Mouse (Mus musculus) stomach, postnatal 0 days (tissue): Measurements from ENCODE around the gene Scube1. TPM values are rescaled to one million over a fixed set of nuclear protein-coding genes. Genes with fewer than 3 reads are reported as not detected.

Experiments used
- ATAC-seq: fragments of 200-750 bp; cut with Nextera tagmentation; 2 replicates; pipeline ENCODE4 v1.8.0; 2017; ENCODE audit not compliant: low FRiP score, low TSS enrichment
- DNase-seq: peaks from one replicate; pipeline ENCODE4 v3.0.0-alpha.2; 2016; ENCODE audit warnings: low spot score
- H3K27ac ChIP-seq: fragments of 300-500 bp; sonication (generic); replicated peaks from 2 replicates; pipeline ENCODE4 v1.5.1; 2014; ENCODE audit warnings: mild to moderate bottlenecking, control low read depth
- H3K27me3 ChIP-seq: fragments of 300-500 bp; sonication (generic); 2 replicates; pipeline ENCODE4 v1.6.1; 2014; ENCODE audit warnings: low read length; ENCODE audit not compliant: control insufficient read depth, insufficient read depth
- H3K36me3 ChIP-seq: fragments of 300-500 bp; sonication (generic); 2 replicates; pipeline ENCODE4 v1.6.1; 2014; ENCODE audit warnings: low read length, mixed read lengths; ENCODE audit not compliant: control insufficient read depth, insufficient read depth
- H3K4me1 ChIP-seq: fragments of 300-500 bp; sonication (generic); replicated peaks from 2 replicates; pipeline ENCODE4 v1.6.1; 2014; ENCODE audit warnings: antibody characterized with exemption; ENCODE audit not compliant: control insufficient read depth, insufficient read depth
- H3K4me2 ChIP-seq: fragments of 300-500 bp; sonication (generic); replicated peaks from 2 replicates; pipeline ENCODE4 v1.6.1; 2014; ENCODE audit warnings: low read depth, mild to moderate bottlenecking, control low read depth, moderate library complexity
- H3K4me3 ChIP-seq: fragments of 300-500 bp; sonication (generic); 2 replicates; pipeline ENCODE4 v1.5.1; 2014; ENCODE audit warnings: low read depth, low read length, control low read depth
- H3K9ac ChIP-seq: fragments of 300-500 bp; sonication (generic); 2 replicates; pipeline ENCODE4 v1.6.1; 2014; ENCODE audit warnings: mild to moderate bottlenecking, low read length, control low read depth, mixed read lengths
- H3K9me3 ChIP-seq: fragments of 300-500 bp; sonication (generic); 2 replicates; pipeline ENCODE4 v1.6.1; 2016; ENCODE audit warnings: low read length; ENCODE audit not compliant: control insufficient read depth
- CTCF ChIP-seq: IDR thresholded peaks from 2 replicates; pipeline ENCODE4 v1.5.1; 2016; ENCODE audit warnings: antibody characterized with exemption, low read depth, mild to moderate bottlenecking, moderate library complexity
- EP300 ChIP-seq: optimal IDR thresholded peaks from 2 replicates; pipeline ENCODE3; 2016; ENCODE audit warnings: antibody characterized with exemption
- WGBS: fragments of 180-500 bp; shearing (Covaris S2); extraction: QIAGEN DNeasy Blood & Tissue Kit; methylation state at CpG from one replicate; pipeline ENCODE4 v1.1.7; 2014; 5-methylcytosine and 5-hydroxymethylcytosine counted together
- polyA plus RNA-seq: library from polyadenylated mRNA; unstranded; fragments of >200 nt; fragmentation: Nextera tagmentation; extraction: Ambion mirVana; gene quantifications from 2 replicates; pipeline ENCODE4 v1.2.1, GENCODE M21; 2015

Scube1 gene
- polyA plus RNA-seq, 1 experiment from 2014 or later, result 5.0 TPM

GRCm38 (mm10) chr15:83566006-83566405, 158.8 kb downstream of the Scube1 start:
- Histone ChIP-seq H3K4me3 (no peak overlapping the region), H3K9me3 (no peaks in the 10 kb centered on the region), H3K27ac (0 out of 2 replicates have a peak overlapping the region, but pooled peaks have one; percentile 4), H3K9ac (no peak overlapping the region), H3K4me1 (peaks cover 3% of the 10 kb centered on the region; the same call in 1 of the 2 replicates), H3K4me2 (0 out of 2 replicates have a peak overlapping the region, but pooled peaks have one; percentile 3), H3K27me3 (no peaks in the 10 kb centered on the region), H3K36me3 (no peaks in the 10 kb centered on the region)
- no peak for ATAC-seq
- DNase-seq, result no peak
- no peak for TF ChIP-seq EP300
- TF ChIP-seq CTCF, result no peak
- 67% methylated on average over 5 of the region's 5 CpGs for WGBS

- 57% methylated on average over 3 of the region's 3 CpGs for WGBS
- no peak overlapping the region for H3K9ac ChIP-seq
- no peak overlapping the region for H3K4me2 ChIP-seq
- DNase-seq (peak; percentile 62), ATAC-seq (peak; percentile 71)
- TF ChIP-seq CTCF (no peak), EP300 (no peak)
- no peaks in the 10 kb centered on the region for H3K9me3 ChIP-seq
- no peak overlapping the region for H3K4me3 ChIP-seq
- H3K4me1 ChIP-seq, result peaks cover 3% of the 10 kb centered on the region; the same call in 1 of the 2 replicates
- H3K36me3 ChIP-seq, result no peaks in the 10 kb centered on the region
- H3K27ac ChIP-seq, result no peak overlapping the region
- no peaks in the 10 kb centered on the region for H3K27me3 ChIP-seq
Observed at GRCm38 (mm10) chr15:83565434-83565833, 159.4 kb downstream of the Scube1 start.

GRCm38 (mm10) chr15:83563857-83564651, 160.8 kb downstream of the Scube1 start:
- Histone ChIP-seq H3K9me3 (no peaks in the 10 kb centered on the region), H3K9ac (peak overlapping the region; percentile 66), H3K4me1 (peaks cover 3% of the 10 kb centered on the region; the same call in 1 of the 2 replicates), H3K4me3 (peak overlapping the region; percentile 58), H3K36me3 (no peaks in the 10 kb centered on the region), H3K27me3 (no peaks in the 10 kb centered on the region), H3K27ac (peak overlapping the region; percentile 54), H3K4me2 (peak overlapping the region; percentile 98)
- DNase-seq (peak; percentile 65), ATAC-seq (peak; percentile 17)
- WGBS, result 2% methylated on average over 27 of the region's 27 CpGs
- TF ChIP-seq CTCF (peak; percentile 14; the same call in 1 of the 2 replicates), EP300 (no peak)

- TF ChIP-seq EP300, result no peak
- TF ChIP-seq CTCF, result no peak
- Histone ChIP-seq H3K4me3 (peak within 1 kb of the TSS; percentile 58), H3K9me3 (no peaks in the 10 kb centered on the region), H3K4me1 (peaks cover 3% of the 10 kb centered on the region; the same call in 1 of the 2 replicates), H3K36me3 (no peaks in the 10 kb centered on the region), H3K27me3 (no peaks in the 10 kb centered on the region), H3K9ac (peak within 1 kb of the TSS; percentile 66), H3K27ac (peak within 1 kb of the TSS; percentile 54), H3K4me2 (peak within 1 kb of the TSS; percentile 98)
- ATAC-seq (peak; percentile 75), DNase-seq (peak; percentile 82)
- WGBS, result 0% methylated on average over 28 of the region's 28 CpGs
Observed at GRCm38 (mm10) chr15:83563327-83563856, 161.4 kb downstream of the Scube1 start, which contains the start of the genes Tspo and Mcat. Tspo (plus strand) TSS chr15:83563592. Mcat (minus strand) TSS chr15:83563787.

- Histone ChIP-seq H3K27me3 (no peaks in the 10 kb centered on the region), H3K4me1 (peaks cover 3% of the 10 kb centered on the region; the same call in 1 of the 2 replicates), H3K9ac (peak overlapping the region; percentile 66), H3K9me3 (no peaks in the 10 kb centered on the region), H3K36me3 (no peaks in the 10 kb centered on the region), H3K4me3 (peak overlapping the region; percentile 58; the same call in 1 of the 2 replicates), H3K4me2 (peak overlapping the region; percentile 98), H3K27ac (peak overlapping the region; percentile 54)
- WGBS, result 28% methylated on average over 15 of the region's 15 CpGs
- ATAC-seq, result peak; percentile 71
- no peak for TF ChIP-seq CTCF
- TF ChIP-seq EP300, result no peak
- peak; percentile 86 for DNase-seq
Observed at GRCm38 (mm10) chr15:83562626-83563270, 162.1 kb downstream of the Scube1 start.
